Mouse (Mus musculus): ENCODE results near the gene Evi2b. TPM values are rescaled to one million over a fixed set of nuclear protein-coding genes. Genes with fewer than 3 reads are reported as not detected.

Evi2b gene
- total and polyA plus RNA-seq, 2 experiments from 2014 or later = 0.25 TPM; not detected in 1

- DNase-seq (ENCODE audit: low spot score) (peak; percentile 20), ATAC-seq (no peak)
- Histone ChIP-seq H3K27me3 (ENCODE audit: insufficient read depth, low read length) (no peaks in the 10 kb centered on the region), H3K9me3 (ENCODE audit: low read length) (no peaks in the 10 kb centered on the region), H3K4me2 (ENCODE audit: low read depth, low read length) (peak overlapping the region; percentile 28; the same call in 1 of the 2 replicates), H3K36me3 (ENCODE audit: insufficient read depth, low read length) (no peaks in the 10 kb centered on the region), H3K4me1 (ENCODE audit: insufficient read depth, low read length) (no peaks in the 10 kb centered on the region), H3K4me3 (ENCODE audit: low read length) (no peak overlapping the region), H3K9ac (replicated peaks; ENCODE audit: low read length) (no peak overlapping the region), H3K27ac (peak overlapping the region; percentile 45; the same call in 1 of the 2 replicates)
- WGBS = 57% methylated on average over 10 of the region's 10 CpGs
- TF ChIP-seq CTCF (IDR thresholded peaks at IDR 0.05; ENCODE audit: low read depth) = no peak
These were observed 28.4 kb downstream of the Evi2b start for GRCm38 (mm10) chr11:79494976-79495800.

GRCm38 (mm10) chr11:79484721-79485120 is 38.8 kb downstream of the Evi2b start:
- ATAC-seq = no peak
- H3K4me3 ChIP-seq (ENCODE audit: low read length) = no peak overlapping the region
- no peaks in the 10 kb centered on the region for H3K27me3 ChIP-seq (ENCODE audit: insufficient read depth, low read length)
- H3K36me3 ChIP-seq (ENCODE audit: insufficient read depth, low read length) = peaks cover 17% of the 10 kb centered on the region
- H3K27ac ChIP-seq = no peak overlapping the region
- no peaks in the 10 kb centered on the region for H3K9me3 ChIP-seq (ENCODE audit: low read length)
- TF ChIP-seq CTCF (IDR thresholded peaks at IDR 0.05; ENCODE audit: low read depth) = no peak
- DNase-seq (ENCODE audit: low spot score) = no peak
- H3K4me1 ChIP-seq (ENCODE audit: insufficient read depth, low read length) = no peaks in the 10 kb centered on the region
- H3K9ac ChIP-seq (replicated peaks; ENCODE audit: low read length) = no peak overlapping the region
- H3K4me2 ChIP-seq (ENCODE audit: low read depth, low read length) = no peak overlapping the region

GRCm38 (mm10) chr11:79483876-79484528 is 39.6 kb downstream of the Evi2b start:
- H3K4me1 ChIP-seq (ENCODE audit: insufficient read depth, low read length) = no peaks in the 10 kb centered on the region
- 88% methylated on average over 7 of the region's 7 CpGs for WGBS

GRCm38 (mm10) chr11:79483392-79483791 is 40.2 kb downstream of the Evi2b start:
- H3K27ac ChIP-seq = no peak overlapping the region
- H3K4me3 ChIP-seq (ENCODE audit: low read length) = no peak overlapping the region
- H3K4me2 ChIP-seq (ENCODE audit: low read depth, low read length) = no peak overlapping the region
- TF ChIP-seq CTCF (IDR thresholded peaks at IDR 0.05; ENCODE audit: low read depth) = no peak
- H3K36me3 ChIP-seq (ENCODE audit: insufficient read depth, low read length) = peaks cover 10% of the 10 kb centered on the region
- 90% methylated on average over 6 of the region's 6 CpGs for WGBS
- no peaks in the 10 kb centered on the region for H3K9me3 ChIP-seq (ENCODE audit: low read length)
- H3K27me3 ChIP-seq (ENCODE audit: insufficient read depth, low read length) = no peaks in the 10 kb centered on the region
- no peaks in the 10 kb centered on the region for H3K4me1 ChIP-seq (ENCODE audit: insufficient read depth, low read length)
- no peak for DNase-seq (ENCODE audit: low spot score)
- ATAC-seq = no peak
- no peak overlapping the region for H3K9ac ChIP-seq (replicated peaks; ENCODE audit: low read length)

More at GRCm38 (mm10) chr11:79483876-79484528, 39.6 kb downstream of the Evi2b start:
- Histone ChIP-seq H3K27me3 (ENCODE audit: insufficient read depth, low read length) (no peaks in the 10 kb centered on the region), H3K9me3 (ENCODE audit: low read length) (no peaks in the 10 kb centered on the region), H3K4me2 (ENCODE audit: low read depth, low read length) (no peak overlapping the region), H3K36me3 (ENCODE audit: insufficient read depth, low read length) (peaks cover 11% of the 10 kb centered on the region), H3K9ac (replicated peaks; ENCODE audit: low read length) (no peak overlapping the region), H3K27ac (no peak overlapping the region), H3K4me3 (ENCODE audit: low read length) (no peak overlapping the region)
- ATAC-seq = no peak
- DNase-seq (ENCODE audit: low spot score) = no peak
- TF ChIP-seq CTCF (IDR thresholded peaks at IDR 0.05; ENCODE audit: low read depth) = no peak

GRCm38 (mm10) chr11:79468097-79468496 is 55.5 kb downstream of the Evi2b start:
- no peak for TF ChIP-seq CTCF (IDR thresholded peaks at IDR 0.05; ENCODE audit: low read depth)
- no peak overlapping the region for H3K4me3 ChIP-seq (ENCODE audit: low read length)
- no peaks in the 10 kb centered on the region for H3K27me3 ChIP-seq (ENCODE audit: insufficient read depth, low read length)
- H3K9ac ChIP-seq (replicated peaks; ENCODE audit: low read length) = no peak overlapping the region
- H3K4me2 ChIP-seq (ENCODE audit: low read depth, low read length) = no peak overlapping the region
- 76% methylated on average over 1 of the region's 1 CpGs for WGBS
- ATAC-seq = no peak
- H3K36me3 ChIP-seq (ENCODE audit: insufficient read depth, low read length) = peaks cover 19% of the 10 kb centered on the region
- H3K4me1 ChIP-seq (ENCODE audit: insufficient read depth, low read length) = no peaks in the 10 kb centered on the region
- H3K27ac ChIP-seq = no peak overlapping the region
- H3K9me3 ChIP-seq (ENCODE audit: low read length) = no peaks in the 10 kb centered on the region
- DNase-seq (ENCODE audit: low spot score) = no peak

Other genes with a start within 250 kb of the Evi2b start
- not detected in 2 replicates for gene Gm9964, start 226.9 kb downstream of the Evi2b start, total RNA-seq (2014; rRNA removed)
- not detected in 2 replicates for gene Gm9964, start 226.9 kb downstream of the Evi2b start, polyA plus RNA-seq (2015; fragmentation: Nextera tagmentation; extraction: Ambion mirVana)
- 68.4 and 73.6 TPM in 2 replicates for gene Nf1, start 184.1 kb downstream of the Evi2b start, total RNA-seq (2014; rRNA removed)
- gene Nf1, start 184.1 kb downstream of the Evi2b start, polyA plus RNA-seq (2015; fragmentation: Nextera tagmentation; extraction: Ambion mirVana) = 7.3 and 8.7 TPM in 2 replicates
- gene Omg, start 19.7 kb downstream of the Evi2b start, total RNA-seq (2014; rRNA removed) = 21.0 and 27.7 TPM in 2 replicates
- 33.2 and 34.8 TPM in 2 replicates for gene Omg, start 19.7 kb downstream of the Evi2b start, polyA plus RNA-seq (2015; fragmentation: Nextera tagmentation; extraction: Ambion mirVana)
- 0.11 and 0.16 TPM in 2 replicates for gene Evi2, start 6.8 kb upstream of the Evi2b start, total RNA-seq (2014; rRNA removed)
- 0.21 and 0.54 TPM in 2 replicates for gene Evi2, start 6.8 kb upstream of the Evi2b start, polyA plus RNA-seq (2015; fragmentation: Nextera tagmentation; extraction: Ambion mirVana)
- 2.3 and 3.0 TPM in 2 replicates for gene Evi2a, start 6.8 kb upstream of the Evi2b start, total RNA-seq (2014; rRNA removed)
- 4.5 and 5.9 TPM in 2 replicates for gene Evi2a, start 6.8 kb upstream of the Evi2b start, polyA plus RNA-seq (2015; fragmentation: Nextera tagmentation; extraction: Ambion mirVana)
- 66.4 and 69.3 TPM in 2 replicates for gene Rab11fip4, start 67.5 kb upstream of the Evi2b start, total RNA-seq (2014; rRNA removed)
- gene Rab11fip4, start 67.5 kb upstream of the Evi2b start, polyA plus RNA-seq (2015; fragmentation: Nextera tagmentation; extraction: Ambion mirVana) = 17.3 and 17.4 TPM in 2 replicates

Measured in hindbrain, postnatal 0 days (tissue).